Mouse (Mus musculus) layer of hippocampus, adult 18-20 months (tissue): ENCODE measurements around the gene Camkk1. TPM values are rescaled to one million over a fixed set of nuclear protein-coding genes. Genes with fewer than 3 reads are reported as not detected.

Source experiments
- total RNA-seq, 2 experiments: library from RNA; stranded (reverse); gene quantifications; 2 replicates each; pipeline ENCODE4 v1.2.3; 2021

The Camkk1 gene
- total RNA-seq, 2 experiments from 2014 or later: 175 to 178 TPM

Other genes with a start within 250 kb of the Camkk1 start
- 10 to 100 TPM; 16.5 to 21.5 TPM for gene Cyb5d2, start 222.9 kb upstream of the Camkk1 start, total RNA-seq
- 10 to 100 TPM; 39.7 to 41.2 TPM for gene Zzef1, start 222.8 kb upstream of the Camkk1 start, total RNA-seq
- 1 to 10 TPM; 5.3 to 5.5 TPM for gene Atp2a3, start 57.8 kb upstream of the Camkk1 start, total RNA-seq
- gene P2rx1, start 19.9 kb upstream of the Camkk1 start, total RNA-seq: under 1 TPM; 0.25 to 0.27 TPM
- 10 to 100 TPM in 1 of 2 experiments, 1 to 10 TPM in 1; 9.3 to 10.4 TPM for gene Ncbp3, start 28.8 kb downstream of the Camkk1 start, total RNA-seq
- under 1 TPM; 0.10 to 0.17 TPM for gene Itgae, start 71.6 kb downstream of the Camkk1 start, total RNA-seq
- gene Haspin, start 119.3 kb downstream of the Camkk1 start, total RNA-seq: under 1 TPM; 0.10 to 0.15 TPM
- gene P2rx5, start 141.4 kb downstream of the Camkk1 start, total RNA-seq: 1 to 10 TPM; 1.4 to 2.5 TPM
- gene Emc6, start 158.0 kb downstream of the Camkk1 start, total RNA-seq: 10 to 100 TPM; 51.6 to 52.4 TPM
- 1 to 10 TPM; 8.6 to 8.7 TPM for gene Tax1bp3, start 158.1 kb downstream of the Camkk1 start, total RNA-seq
- 10 to 100 TPM; 21.1 to 22.1 TPM for gene Ctns, start 180.0 kb downstream of the Camkk1 start, total RNA-seq
- gene Shpk, start 180.5 kb downstream of the Camkk1 start, total RNA-seq: 1 to 10 TPM; 3.7 to 4.0 TPM
- under 1 TPM in 1 of 2 experiments, not detected in 1; 0.23 TPM for gene Trpv1, start 215.3 kb downstream of the Camkk1 start, total RNA-seq
- gene Trpv3, start 248.4 kb downstream of the Camkk1 start, total RNA-seq: under 1 TPM; 0.41 to 0.45 TPM